Mouse (Mus musculus): ENCODE data around the gene Cd244a. TPM values are rescaled to one million over a fixed set of nuclear protein-coding genes. Genes with fewer than 3 reads are reported as not detected.

The Cd244a gene
- total RNA-seq, 2 experiments from 2014 or later: not detected

DNA sequence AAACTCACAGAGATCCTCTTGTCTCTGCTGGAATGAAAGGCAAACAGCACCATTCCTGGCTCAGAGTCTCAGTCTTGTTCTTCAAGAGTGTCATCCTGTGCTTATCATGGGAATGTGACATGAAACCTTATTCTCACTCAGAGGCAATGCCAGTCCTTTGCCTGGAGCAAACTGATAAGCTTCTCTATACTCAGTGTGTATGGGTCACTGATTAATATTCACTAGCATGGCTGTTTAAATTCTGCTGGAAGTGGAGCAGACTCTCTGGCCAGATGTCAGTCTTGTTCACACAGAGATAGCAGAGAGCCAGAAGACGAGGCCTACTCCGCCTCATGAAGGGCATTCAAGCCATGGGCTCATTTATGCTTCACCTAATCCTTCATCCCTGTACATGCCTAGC lies 25.6 kb downstream of the Cd244a start:
- DNase-seq: no peak

DNA sequence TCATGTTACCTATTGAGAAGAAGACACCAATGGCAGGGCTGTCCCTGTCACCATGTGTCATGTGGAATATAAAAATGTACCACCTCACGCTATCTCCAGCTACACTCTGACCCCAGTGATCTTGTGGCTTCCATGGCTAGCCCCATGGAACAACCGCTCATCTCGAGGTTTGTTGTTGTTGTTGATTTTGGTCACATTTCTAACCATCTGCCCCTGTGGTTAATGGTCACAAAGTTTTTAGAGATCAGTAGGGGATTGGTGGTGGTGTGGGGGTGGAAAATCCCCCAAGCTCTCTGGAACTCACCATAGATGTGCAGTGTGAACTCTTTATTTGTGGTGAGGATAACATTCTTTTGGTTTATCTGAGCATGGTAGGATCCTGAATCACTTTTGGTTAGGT lies 45.7 kb downstream of the Cd244a start:
- no peak for DNase-seq

DNA sequence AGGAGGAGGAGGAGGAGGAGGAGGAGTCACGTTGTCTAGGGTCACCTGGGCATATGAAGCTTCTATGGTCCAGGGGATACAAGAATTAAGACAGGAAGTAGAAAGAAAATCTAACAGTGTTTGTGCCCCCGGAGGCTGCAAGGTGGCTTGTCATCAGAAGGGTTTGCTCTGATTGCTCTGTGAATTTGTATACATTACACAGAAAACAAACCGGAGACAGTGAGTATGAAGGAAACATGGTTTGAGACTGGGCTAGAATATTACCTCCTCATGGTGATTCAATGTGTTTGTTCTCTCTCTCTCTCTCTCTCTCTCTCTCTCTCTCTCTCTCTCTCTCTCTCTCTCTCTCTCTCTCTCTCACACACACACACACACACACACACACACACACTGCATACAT lies 47.7 kb downstream of the Cd244a start:
- DNase-seq: no peak

DNA sequence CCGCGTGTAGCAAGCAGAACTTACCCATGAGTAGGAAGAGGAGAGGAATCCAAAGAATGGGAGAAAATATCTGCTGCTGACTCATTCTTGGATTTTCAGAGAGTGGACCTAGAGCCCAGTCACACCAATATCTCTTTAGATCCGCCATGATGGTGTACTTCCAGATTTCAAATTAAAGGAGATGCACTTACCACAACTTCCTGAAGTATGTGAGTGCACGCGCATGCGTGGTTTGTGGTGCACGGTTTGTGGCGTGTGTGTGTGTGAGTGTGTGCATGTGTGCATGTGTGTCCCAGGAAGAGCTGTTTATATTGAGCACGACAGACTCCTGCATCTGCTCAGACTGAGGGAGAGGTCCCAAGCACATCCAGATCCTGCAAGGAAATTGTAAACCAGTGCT lies 48.2 kb downstream of the Cd244a start, which contains the start of gene Ly9:
TSS of gene Ly9 (minus strand) at position 235 of the 400 bp plus-strand sequence.
- DNase-seq: no peak

DNA sequence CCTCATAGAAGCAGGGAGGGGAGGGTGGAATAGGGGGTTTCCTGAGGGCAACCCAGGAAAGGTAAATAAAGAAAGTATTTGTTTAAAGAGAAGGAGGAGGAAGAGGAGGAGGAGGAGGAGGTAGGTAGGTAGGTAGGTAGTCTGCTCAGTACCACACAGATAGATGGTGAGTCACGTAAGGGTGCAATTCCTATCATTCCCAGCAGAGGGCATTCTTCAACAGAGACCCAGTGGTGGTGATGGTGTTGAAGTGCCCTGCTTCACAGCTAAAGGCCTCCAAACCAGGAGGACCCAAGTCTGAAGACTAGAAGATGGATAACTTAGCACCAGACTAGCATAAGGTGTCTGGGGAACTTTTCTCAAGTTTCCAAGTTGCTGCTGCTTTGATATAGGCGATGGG lies 51.0 kb downstream of the Cd244a start:
- no peak for DNase-seq

DNA sequence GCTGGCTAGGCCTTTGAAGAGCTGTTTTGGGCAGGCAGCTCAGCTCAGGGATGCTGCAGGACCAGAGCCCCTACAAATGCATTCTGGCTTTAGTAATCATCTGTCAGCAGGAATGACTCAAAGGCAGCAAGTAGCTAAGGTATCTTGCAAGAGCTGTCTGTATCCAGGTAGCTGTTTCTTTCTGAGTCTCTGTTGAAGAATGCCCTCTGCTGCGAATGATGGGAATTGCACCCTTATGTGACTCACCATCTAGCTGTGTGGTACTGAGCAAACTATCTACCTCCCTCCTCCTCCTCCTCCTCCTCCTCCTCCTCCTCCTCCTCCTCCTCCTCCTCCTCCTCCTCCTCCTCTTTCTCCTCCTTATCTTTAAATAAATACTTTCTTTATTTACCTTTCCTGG lies 51.8 kb downstream of the Cd244a start:
- DNase-seq: no peak

DNA sequence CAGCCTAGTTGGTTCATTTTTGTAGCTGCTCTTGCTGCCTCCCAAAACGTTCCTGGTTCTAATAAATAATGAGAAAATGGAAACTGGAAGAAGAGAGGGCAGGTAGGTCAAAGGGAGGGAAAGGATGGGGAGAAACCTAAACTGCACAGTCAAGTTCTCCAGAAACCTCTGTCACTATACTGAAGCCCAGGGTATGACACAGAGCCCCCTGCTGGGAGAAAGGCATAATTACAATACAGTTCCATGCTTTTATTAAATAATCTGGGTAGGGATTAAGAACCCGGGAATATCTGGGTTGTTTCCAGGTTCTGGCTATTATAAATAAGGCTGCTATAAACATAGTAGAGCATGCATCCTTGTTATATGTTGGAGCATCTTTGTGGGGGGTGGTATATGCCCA lies 55.0 kb downstream of the Cd244a start:
- no peak for DNase-seq

DNA sequence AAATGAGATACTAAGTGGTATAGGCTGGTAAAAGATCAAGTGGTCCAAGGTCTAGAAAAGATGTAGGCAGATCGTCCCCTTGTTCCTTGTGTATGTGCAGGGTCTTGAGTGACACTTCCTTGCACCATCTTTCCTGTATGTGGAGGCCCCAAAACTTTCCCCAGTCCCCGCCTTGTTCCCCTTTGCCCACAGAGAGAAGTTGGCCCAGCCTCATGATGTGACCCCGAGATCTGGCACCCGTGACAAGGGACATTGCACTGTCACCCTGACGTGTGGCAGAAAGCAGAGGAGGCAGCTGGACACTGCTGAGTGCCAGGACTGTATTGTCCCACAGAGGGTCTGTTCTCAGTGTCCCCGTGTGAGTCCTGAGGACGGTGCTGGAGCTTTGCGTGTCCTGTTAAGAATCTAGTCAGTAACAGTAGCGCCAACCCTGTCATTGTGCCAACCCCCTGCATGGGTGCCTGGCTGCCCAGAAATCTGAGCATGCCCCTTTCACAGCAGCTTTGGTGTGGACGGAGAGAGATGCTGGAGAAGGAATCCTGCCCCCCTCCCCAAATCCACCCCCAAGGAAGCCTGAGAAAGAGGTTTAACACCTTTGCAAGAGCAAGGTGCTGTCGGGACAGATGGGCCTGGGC lies 58.0 kb downstream of the Cd244a start:
- DNase-seq: no peak

DNA sequence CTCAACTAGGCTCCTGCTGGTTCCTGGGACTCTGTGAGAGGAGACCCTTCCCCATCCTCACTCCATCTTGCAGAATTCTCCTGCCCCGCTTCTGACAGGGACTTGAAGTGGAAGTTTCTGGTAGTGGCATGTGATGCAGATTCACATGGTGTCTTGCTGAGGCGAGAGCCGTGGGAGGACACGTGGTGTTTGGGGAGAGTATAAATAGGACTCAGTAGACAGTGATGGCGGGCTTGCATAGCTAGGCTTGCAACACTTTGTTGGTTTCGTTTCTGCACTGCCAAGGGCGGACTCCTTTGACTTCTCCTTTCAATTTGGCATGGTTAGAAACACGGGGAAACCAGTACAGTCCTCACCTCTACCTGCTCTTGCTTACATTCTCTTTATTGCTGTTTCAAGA lies 60.0 kb downstream of the Cd244a start:
- peak; percentile 16 for DNase-seq

DNA sequence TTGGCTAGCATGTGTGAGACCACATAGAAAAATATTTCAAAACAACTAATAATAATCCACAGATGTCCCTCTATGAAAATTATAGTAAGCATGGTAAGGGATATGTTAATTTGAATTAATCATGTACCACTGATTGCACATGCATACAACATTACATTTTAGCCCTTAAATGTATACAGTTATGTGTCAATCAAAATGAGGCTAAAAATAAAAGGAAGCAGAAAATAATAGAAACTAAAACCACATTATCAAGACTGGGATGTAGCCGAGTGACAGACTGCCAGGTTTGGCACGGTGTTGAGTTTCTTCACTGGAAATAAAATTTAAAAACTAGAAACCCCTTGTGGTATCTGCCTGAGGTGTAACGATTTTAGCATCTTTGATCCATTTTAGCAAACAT lies 60.7 kb downstream of the Cd244a start:
- DNase-seq: no peak

DNA sequence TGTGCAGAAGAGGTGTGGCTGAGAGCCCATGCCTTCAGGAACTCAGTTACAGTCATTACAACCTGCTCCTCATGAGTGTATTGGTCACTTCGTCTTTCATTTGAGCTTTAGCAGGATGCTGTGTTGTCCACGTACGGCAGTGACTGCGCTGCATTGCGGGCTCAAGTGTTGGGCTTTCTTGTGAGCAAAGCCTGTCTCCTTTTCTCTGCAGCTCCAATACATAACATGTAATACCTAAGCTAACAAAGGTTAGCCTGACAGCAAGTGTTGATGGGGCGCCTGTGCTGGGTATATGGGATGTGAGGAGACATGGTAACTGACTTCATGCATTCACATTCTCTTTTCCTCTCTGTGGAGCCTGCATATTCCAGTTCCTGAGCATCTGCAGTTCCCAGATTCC lies 61.1 kb downstream of the Cd244a start:
- no peak for DNase-seq

DNA sequence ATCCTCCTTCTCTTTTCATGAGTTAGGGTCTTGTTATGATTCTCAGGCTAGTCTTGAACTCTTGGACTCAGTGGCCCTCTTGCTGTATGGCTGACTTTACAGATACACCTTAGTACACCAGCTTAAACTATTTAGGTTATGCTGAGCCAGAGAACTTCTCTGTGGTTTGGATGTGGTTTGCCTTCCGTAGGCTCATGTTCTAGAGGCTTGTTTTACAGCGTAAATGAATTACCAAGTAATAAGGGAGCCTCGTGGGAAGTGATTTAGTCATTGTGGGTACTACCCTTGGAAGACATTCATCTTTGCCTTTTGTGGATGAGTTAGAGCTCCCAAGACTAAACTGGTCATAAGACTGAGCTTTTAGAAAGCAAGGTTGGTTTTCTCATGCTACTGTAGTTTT lies 68.8 kb downstream of the Cd244a start:
- no peak for DNase-seq

DNA sequence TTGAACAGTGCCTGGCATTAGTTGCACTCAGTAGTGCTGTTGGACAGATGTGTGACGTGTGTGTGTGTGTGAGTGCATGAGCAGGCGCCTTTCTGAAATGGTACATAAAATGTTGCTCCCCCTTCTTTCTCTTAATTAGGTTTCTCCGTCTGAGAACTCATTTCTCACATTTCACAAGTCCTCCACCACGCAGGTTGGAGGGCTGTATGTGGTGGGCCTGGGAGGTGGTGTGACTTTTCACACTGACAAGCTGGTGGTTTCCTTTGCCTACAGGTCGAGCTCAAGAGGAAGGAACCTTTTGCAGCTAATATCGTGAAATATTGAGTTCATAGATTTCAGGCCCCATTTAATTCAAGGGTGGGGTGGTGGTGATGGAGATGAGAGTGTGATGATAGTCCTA lies 70.2 kb downstream of the Cd244a start:
- DNase-seq: no peak

DNA sequence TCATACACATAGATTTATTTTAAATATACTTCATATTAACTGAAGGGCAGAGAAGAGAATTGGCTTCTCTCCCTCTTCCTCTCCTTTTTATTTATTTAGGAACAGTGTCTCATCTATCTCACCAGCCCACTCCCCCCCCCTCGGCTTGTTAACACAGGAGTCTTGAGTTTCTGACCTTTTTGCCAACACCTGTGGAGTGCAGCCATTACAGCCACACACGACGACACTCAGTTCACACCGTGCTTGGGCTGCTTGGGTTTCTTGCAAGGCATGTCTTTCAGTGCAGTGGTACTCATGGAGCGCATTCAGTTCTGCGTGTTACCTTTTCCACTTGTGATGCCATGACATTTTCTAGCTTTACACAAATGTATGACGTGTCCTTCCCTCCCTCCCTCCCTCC lies 71.0 kb downstream of the Cd244a start:
- DNase-seq: no peak

DNA sequence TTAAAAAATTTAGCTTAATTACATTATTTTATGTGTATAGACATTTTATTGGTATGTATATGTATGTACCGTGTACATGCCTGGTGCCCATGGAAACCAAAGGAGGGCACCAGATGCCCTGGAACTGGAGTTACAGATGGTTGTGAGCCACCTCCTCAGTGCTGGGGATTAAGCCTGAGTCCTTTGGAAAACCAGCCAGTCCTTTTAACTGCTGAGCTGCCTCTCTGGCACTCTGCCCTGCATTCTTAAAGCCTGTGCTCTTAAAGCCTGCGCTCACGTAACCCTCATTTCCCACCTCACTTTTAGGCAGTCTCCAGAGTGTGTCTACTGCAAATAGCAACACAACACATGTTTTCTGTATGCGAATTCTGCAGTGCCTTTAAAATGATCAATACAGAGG lies 71.9 kb downstream of the Cd244a start:
- DNase-seq: no peak

DNA sequence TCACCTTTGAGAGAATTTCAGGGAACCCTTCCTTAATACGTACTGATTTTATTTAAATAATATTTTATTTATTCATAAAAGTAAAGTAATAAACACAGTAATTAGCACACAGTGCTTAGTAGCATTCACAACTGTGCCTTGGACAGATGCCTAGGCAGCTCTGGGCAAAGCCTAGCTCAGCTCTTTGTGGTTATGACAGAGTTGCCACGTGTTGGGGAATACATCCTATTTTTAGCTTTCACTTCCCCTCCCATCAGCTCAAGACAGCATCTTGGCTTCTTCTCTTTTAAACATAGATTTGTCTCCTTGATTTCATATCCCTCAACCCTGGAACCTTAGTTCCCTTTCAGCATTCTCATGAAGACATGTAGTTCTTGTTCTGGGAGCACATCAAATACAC lies 72.5 kb downstream of the Cd244a start:
- DNase-seq: no peak

DNA sequence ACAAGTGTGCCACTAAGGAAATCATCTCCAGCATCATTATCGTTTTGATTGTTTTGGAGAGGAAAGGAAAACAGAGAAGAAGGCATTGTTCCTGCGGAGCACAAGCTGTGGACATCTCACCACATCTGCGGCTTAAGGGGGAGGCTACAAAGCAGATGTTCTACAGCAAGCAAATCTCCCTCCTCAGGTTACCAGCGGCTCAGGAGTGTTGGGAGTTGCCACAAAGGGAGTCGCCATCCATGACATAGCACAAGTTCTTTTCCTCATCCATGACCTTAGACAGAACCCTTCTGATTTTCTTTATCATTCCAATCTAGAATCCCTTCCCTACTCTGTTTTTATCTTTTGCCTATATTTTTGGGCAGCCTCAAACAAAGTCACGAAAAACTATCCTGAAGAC lies 76.7 kb downstream of the Cd244a start:
- DNase-seq: no peak

DNA sequence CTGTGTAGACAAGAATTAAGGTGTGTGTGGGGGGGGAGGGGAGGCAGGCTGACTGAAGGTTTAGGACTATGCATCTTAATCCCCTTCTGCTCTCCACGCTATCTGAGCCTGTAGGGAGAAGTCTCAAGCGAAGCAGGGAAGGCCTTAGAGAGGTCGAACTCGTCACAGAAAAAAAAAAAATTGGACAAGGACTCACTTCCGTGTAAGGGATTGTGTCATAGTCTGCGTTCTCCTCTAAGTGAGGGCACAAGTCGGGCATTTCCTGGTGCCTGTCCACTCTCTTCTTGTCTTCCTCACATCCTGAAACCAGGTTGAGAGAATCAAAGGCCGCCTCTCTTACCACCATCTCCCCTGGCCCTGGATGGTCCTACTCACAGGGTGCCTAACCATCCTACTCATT lies 78.1 kb downstream of the Cd244a start:
- no peak for DNase-seq

DNA sequence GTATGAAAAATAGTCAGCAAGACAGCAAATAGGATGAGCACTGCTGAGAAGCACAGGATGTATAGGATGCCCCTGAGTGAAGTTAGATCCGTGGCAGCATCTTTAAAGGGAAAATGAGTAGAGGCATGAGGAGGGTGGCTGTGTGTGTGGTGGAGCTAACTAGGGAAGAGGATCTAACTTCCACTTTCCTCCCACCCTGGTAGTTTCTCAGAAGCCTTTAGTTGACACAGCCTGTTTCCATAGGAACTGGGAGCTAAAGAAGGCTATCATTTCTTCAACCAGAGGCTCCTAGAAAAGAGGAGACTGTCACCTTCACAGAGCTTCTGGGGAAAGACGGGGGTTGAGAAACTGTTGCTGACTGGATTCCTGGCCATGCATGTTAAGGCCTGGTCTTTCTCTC lies 79.7 kb downstream of the Cd244a start:
- DNase-seq: no peak

DNA sequence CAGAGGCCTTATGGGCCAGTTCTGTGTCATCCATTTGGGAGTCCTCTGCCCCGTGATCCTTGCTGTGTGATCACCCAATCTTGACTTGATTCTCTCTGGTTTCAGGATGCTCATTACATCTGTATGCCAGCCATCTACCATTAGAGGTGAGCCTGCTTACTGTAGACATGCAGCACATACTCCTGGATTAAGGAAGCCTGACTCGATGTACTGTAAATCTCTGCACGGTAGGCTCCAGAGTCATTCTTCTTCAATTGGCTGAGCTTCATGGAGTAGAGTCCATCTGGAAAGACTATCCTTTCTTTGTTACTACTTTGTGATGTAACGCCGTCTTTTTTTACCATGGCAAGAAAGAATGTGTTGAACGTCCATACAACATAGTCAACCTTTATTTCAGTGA lies 81.8 kb downstream of the Cd244a start:
- DNase-seq: no peak

DNA sequence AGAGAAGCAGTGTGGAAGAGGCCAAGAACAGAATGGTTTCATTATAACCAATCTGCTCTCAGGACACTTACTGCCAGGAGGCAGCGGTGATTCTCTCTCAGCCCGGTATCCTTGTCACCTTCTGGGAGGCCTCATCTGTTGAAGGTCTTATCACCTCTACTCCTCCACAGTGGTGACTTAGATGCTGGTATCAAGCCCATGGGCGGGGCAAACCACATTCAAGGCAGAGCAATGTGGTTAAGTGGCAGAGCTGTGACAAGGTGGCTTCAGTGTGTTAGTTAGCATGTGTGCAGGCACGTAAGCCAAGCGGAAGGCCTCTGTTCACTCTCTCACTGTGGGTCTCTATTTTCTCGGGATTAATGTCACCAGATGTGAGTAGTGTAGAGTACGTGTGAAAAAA lies 84.6 kb downstream of the Cd244a start:
- DNase-seq: no peak

DNA sequence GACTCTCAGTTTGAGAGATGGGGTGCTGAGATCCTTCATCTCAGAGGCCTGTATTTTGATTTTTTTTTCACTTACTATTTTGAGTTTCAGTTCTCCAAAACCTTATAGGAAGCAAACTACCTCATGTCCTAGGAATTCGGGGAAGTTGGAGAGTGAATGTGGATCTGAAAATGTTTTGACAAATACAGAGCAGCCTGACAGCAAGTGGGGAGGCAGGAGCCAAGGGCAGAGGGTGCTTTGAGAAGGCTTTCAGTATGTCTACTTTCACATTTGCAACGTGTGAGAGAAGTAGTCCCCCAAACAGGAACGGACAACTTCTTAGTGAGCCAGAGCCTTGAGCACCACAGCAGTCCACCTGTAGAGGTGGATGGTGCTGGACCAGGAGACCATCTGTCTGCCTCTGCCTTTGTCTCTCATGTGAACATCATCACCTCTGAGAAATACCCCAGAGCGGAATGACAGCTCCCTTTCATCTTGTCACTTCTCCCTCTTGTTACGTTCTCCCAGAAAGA lies 87.5 kb downstream of the Cd244a start:
- DNase-seq: no peak

DNA sequence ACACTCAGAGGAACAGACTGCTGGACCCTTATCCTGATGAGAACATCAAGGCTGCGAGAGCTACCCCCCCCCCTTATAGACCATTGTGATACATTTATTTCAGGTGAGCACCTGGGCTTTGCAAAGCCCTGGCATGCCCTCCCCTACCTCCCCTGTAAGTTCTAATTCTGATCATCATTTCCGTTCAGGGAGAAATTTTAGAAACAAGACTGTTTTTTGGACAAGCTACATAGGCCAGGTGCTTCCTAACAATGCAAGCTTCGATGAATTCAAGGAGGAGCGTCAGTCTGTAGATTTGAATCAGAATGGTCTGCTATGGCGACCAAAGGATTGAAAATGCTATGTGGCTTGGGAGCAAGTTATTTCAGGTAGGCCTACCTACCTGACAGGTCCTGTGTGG lies 88.7 kb downstream of the Cd244a start:
- DNase-seq: no peak

DNA sequence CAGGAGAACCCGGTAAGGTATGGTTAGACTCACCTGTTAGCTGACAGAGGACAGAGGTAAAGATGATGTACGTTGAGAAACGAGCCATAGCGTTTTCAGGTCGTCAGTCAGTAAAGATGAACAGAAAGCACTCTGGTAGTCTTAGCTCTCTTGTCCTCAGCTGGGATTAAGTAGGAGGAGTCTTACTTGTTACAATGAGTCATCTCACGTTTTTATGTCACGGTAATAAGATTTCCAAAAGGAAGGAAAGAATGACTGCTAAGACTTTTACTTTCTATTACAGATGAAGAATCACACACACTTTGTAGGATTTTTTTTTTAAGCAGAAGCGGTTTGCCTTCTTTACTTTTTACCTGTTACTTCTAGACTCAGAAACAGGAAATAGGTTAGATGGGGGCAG lies 89.8 kb downstream of the Cd244a start:
- no peak for DNase-seq

DNA sequence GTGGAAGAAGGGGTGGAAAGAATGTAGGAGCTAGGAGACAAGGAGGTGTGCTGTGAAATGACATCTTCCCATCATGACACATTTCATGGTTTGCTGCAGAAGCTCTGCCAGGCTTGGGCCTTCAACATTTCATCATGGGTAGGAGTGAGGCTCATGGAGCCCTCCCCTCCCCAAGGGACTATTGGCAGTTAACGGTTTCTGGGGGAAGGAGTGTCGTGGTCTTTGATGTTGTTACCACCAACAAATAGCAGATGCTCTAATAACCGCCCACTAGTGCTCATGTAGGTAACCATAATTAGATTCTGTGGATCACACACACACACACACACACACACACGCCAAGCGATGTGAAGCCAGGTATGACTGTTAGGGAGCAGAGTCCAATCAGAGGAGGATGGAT lies 93.7 kb downstream of the Cd244a start, which contains the start of gene Slamf7:
TSS of gene Slamf7 (minus strand) at position 302 of the 400 bp plus-strand sequence.
- DNase-seq: no peak

All from gastrocnemius, postnatal 25 days (tissue).